Mouse (Mus musculus) forebrain, embryonic 13.5 days (tissue): ENCODE results near the gene Vps29. TPM values are rescaled to one million over a fixed set of nuclear protein-coding genes. Genes with fewer than 3 reads are reported as not detected.
A peak's percentile ranks its signal among the peaks of the same experiment; 100 is the strongest.

Experiments used
- ATAC-seq: fragments of 200-750 bp; cut with Nextera tagmentation; 2 replicates; pipeline ENCODE4 v1.8.0; 2017
- H3K27ac ChIP-seq: fragments of 300-500 bp; sonication (generic); 2 replicates; pipeline ENCODE4 v1.5.1; 2015; ENCODE audit warnings: inconsistent platforms, mild to moderate bottlenecking, moderate library complexity
- H3K27me3 ChIP-seq: fragments of 300-500 bp; sonication (generic); 2 replicates; pipeline ENCODE4 v1.6.1; 2015; ENCODE audit warnings: mild to moderate bottlenecking, inconsistent platforms
- H3K36me3 ChIP-seq: fragments of 300-500 bp; sonication (generic); 2 replicates; pipeline ENCODE4 v1.6.1; 2015; ENCODE audit warnings: mild to moderate bottlenecking, inconsistent platforms; ENCODE audit not compliant: poor library complexity, severe bottlenecking
- H3K4me1 ChIP-seq: fragments of 300-500 bp; sonication (generic); 2 replicates; pipeline ENCODE4 v1.6.1; 2015; ENCODE audit warnings: inconsistent platforms
- H3K4me2 ChIP-seq: fragments of 300-500 bp; sonication (generic); 2 replicates; pipeline ENCODE4 v1.6.1; 2015; ENCODE audit warnings: inconsistent platforms, mild to moderate bottlenecking, moderate library complexity
- H3K4me3 ChIP-seq: fragments of 300-500 bp; sonication (generic); 2 replicates; pipeline ENCODE4 v1.5.1; 2015; ENCODE audit warnings: mild to moderate bottlenecking, inconsistent platforms
- H3K9ac ChIP-seq: fragments of 300-500 bp; sonication (generic); 2 replicates; pipeline ENCODE4 v1.6.1; 2015; ENCODE audit warnings: mild to moderate bottlenecking, inconsistent platforms
- H3K9me3 ChIP-seq: fragments of 300-500 bp; sonication (generic); replicated peaks from 2 replicates; pipeline ENCODE4 v1.6.1; 2016; ENCODE audit warnings: inconsistent platforms
- WGBS: fragments of 180-500 bp; shearing (Covaris S2); methylation state at CpG from one replicate; pipeline ENCODE4 v1.1.7; 2015; 5-methylcytosine and 5-hydroxymethylcytosine counted together
- polyA plus RNA-seq: library from polyadenylated mRNA; unstranded; fragments of >200 nt; fragmentation: Nextera tagmentation; extraction: Ambion mirVana; gene quantifications from 2 replicates; pipeline ENCODE4 v1.2.1, GENCODE M21; 2015

Vps29 gene
- polyA plus RNA-seq, 1 experiment from 2014 or later: 236 TPM

DNA sequence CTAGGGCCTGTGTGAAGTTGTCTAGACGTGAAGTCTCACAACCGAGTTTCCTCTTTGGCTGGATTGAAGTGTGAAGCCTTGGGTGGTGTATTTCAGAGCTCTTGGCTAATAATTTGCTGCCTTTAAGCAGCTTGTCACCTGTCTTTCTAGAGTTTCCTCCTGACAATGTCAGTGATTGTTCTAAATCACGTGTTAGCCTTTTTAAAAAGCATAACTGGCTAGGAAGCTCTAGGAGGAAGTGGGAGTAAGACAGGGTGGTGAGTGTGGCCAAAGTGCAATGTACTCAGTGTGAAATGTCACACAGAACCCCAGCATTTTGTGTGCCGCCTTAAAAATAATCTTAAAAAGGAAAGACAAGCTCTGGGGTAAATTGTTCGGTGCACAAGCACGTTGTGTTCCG, 10.4 kb upstream of the Vps29 start:
- Histone ChIP-seq H3K36me3 (no peaks in the 10 kb centered on the region), H3K27ac (no peak overlapping the region), H3K9ac (0 out of 2 replicates have a peak overlapping the region, but pooled peaks have one; percentile 9), H3K4me1 (no peaks in the 10 kb centered on the region), H3K9me3 (no peaks in the 10 kb centered on the region), H3K27me3 (no peaks in the 10 kb centered on the region), H3K4me3 (no peak overlapping the region), H3K4me2 (no peak overlapping the region)
- no peak for ATAC-seq
- 59% methylated on average over 7 of the region's 7 CpGs for WGBS

- no peaks in the 10 kb centered on the region for H3K9me3 ChIP-seq
- H3K4me2 ChIP-seq: no peak overlapping the region
- WGBS: 9% methylated on average over 5 of the region's 5 CpGs
- H3K9ac ChIP-seq: no peak overlapping the region
- no peaks in the 10 kb centered on the region for H3K4me1 ChIP-seq
- H3K27ac ChIP-seq: no peak overlapping the region
- no peak overlapping the region for H3K4me3 ChIP-seq
- no peaks in the 10 kb centered on the region for H3K27me3 ChIP-seq
- no peaks in the 10 kb centered on the region for H3K36me3 ChIP-seq
- ATAC-seq: 0 out of 2 replicates have a peak, but pooled peaks have one; percentile 53
These were observed 9.9 kb upstream of the Vps29 start for GRCm38 (mm10) chr5:122344260-122344659.

- Histone ChIP-seq H3K9me3 (no peaks in the 10 kb centered on the region), H3K27ac (no peak overlapping the region), H3K4me3 (no peak overlapping the region), H3K36me3 (no peaks in the 10 kb centered on the region), H3K27me3 (no peaks in the 10 kb centered on the region), H3K4me1 (no peaks in the 10 kb centered on the region), H3K9ac (no peak overlapping the region), H3K4me2 (no peak overlapping the region)
- 76% methylated on average over 4 of the region's 4 CpGs for WGBS
- ATAC-seq: no peak
These were observed 8.4 kb upstream of the Vps29 start for GRCm38 (mm10) chr5:122345777-122346176.

DNA sequence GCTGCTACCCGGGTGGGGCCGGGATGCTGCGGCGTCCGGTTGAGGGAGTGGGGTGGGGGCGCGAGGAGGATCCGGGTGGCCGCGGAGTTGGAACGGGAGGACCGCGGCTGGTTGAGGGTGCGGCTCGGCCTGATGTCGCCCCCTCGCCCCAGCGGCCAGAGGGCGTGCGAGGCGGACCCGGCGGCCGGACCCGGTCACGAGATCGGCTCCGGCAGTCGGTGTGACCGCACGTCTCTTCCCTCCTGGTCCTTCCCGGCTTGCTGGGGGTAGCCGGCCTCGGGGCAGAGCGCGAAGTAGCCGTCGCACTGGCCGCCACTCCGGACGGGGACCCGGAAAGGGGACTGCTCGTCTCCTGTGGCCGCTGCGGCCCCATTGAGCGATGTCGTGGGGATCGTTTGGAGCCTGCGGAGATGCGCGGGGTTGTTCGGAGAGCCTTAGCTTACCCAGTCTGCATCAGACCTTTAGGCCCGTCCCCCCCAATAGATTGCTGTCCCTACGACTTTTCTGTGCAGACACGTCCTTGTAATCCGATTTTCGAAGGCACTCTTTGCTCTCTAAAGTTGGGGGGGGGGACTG, 411 bp downstream of the Vps29 start:
- under 1% methylated on average over 52 of the region's 57 CpGs for WGBS
- peak overlapping the region; percentile 82 for H3K4me2 ChIP-seq
- peaks cover 11% of the 10 kb centered on the region for H3K4me1 ChIP-seq
- no peaks in the 10 kb centered on the region for H3K27me3 ChIP-seq
- no peaks in the 10 kb centered on the region for H3K9me3 ChIP-seq
- peaks cover 22% of the 10 kb centered on the region for H3K36me3 ChIP-seq
- ATAC-seq: peak; percentile 34
- peak overlapping the region; percentile 97 for H3K4me3 ChIP-seq
- peak overlapping the region; percentile 94 for H3K9ac ChIP-seq
- peak overlapping the region; percentile 68 for H3K27ac ChIP-seq

GRCm38 (mm10) chr5:122371591-122372191, 17.5 kb downstream of the Vps29 start, which contains the start of gene Gpn3:
Gene Gpn3 (plus strand): TSS chr5:122371876.
- Histone ChIP-seq H3K27ac (peak within 1 kb of the TSS; percentile 98), H3K27me3 (no peaks in the 10 kb centered on the region), H3K36me3 (peaks cover 43% of the 10 kb centered on the region), H3K9ac (peak within 1 kb of the TSS; percentile 88), H3K9me3 (no peaks in the 10 kb centered on the region), H3K4me3 (peak within 1 kb of the TSS; percentile 80), H3K4me1 (peaks cover 27% of the 10 kb centered on the region), H3K4me2 (peak within 1 kb of the TSS; percentile 66)
- peak; percentile 76 for ATAC-seq
- 0% methylated on average over 34 of the region's 46 CpGs for WGBS

DNA sequence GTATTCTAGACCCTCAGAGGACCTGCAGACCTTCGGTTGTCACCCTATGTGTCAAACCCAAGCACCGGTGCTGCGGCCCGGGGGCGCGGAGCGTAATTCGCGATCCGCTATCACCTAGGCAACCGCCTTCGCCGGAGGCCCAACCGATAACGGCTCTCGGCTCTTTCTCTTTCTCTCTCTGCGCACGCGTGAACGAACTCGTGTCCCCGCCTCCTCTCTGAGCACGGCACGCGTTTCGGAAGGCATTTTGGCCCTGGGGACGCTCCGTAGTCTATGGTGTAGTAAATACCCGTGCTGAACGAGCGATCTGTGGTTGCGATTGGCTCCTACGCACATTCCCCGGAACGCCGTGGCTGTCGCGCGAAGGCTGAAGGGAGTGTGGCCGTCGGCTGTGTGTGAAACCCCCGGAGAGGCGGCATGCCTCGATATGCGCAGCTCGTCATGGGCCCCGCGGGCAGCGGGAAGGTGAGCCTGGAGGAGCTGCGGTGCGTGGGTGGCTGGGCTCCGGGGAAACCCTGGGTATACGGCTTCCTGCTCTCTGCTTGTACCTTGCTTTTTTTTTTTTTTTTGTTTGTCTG, 18.1 kb downstream of the Vps29 start, which contains the start of gene Fam216a:
Gene Fam216a (minus strand): TSS at position 173 of the 578 bp plus-strand sequence.
- peak within 1 kb of the TSS; percentile 80 for H3K4me3 ChIP-seq
- H3K36me3 ChIP-seq: peaks cover 43% of the 10 kb centered on the region
- no peaks in the 10 kb centered on the region for H3K27me3 ChIP-seq
- H3K4me2 ChIP-seq: peak within 1 kb of the TSS; percentile 66
- no peaks in the 10 kb centered on the region for H3K9me3 ChIP-seq
- peak within 1 kb of the TSS; percentile 98 for H3K27ac ChIP-seq
- H3K9ac ChIP-seq: peak within 1 kb of the TSS; percentile 88
- ATAC-seq: peak; percentile 94
- under 1% methylated on average over 53 of the region's 53 CpGs for WGBS
- H3K4me1 ChIP-seq: peaks cover 27% of the 10 kb centered on the region

- Histone ChIP-seq H3K27ac (peak overlapping the region; percentile 98), H3K36me3 (peaks cover 38% of the 10 kb centered on the region), H3K9ac (peak overlapping the region; percentile 88), H3K4me3 (peak overlapping the region; percentile 80), H3K4me2 (peak overlapping the region; percentile 66), H3K4me1 (peaks cover 27% of the 10 kb centered on the region), H3K9me3 (no peaks in the 10 kb centered on the region), H3K27me3 (no peaks in the 10 kb centered on the region)
- ATAC-seq: no peak
- WGBS: 7% methylated on average over 5 of the region's 5 CpGs
These were observed 18.7 kb downstream of the Vps29 start for GRCm38 (mm10) chr5:122372878-122373277.

GRCm38 (mm10) chr5:122377101-122377833, 23.1 kb downstream of the Vps29 start:
- no peak overlapping the region for H3K4me3 ChIP-seq
- peaks cover 63% of the 10 kb centered on the region for H3K36me3 ChIP-seq
- no peak overlapping the region for H3K4me2 ChIP-seq
- no peaks in the 10 kb centered on the region for H3K9me3 ChIP-seq
- no peak for ATAC-seq
- no peak overlapping the region for H3K27ac ChIP-seq
- H3K9ac ChIP-seq: no peak overlapping the region
- WGBS: 96% methylated on average over 4 of the region's 4 CpGs
- H3K27me3 ChIP-seq: no peaks in the 10 kb centered on the region
- H3K4me1 ChIP-seq: peaks cover 12% of the 10 kb centered on the region

DNA sequence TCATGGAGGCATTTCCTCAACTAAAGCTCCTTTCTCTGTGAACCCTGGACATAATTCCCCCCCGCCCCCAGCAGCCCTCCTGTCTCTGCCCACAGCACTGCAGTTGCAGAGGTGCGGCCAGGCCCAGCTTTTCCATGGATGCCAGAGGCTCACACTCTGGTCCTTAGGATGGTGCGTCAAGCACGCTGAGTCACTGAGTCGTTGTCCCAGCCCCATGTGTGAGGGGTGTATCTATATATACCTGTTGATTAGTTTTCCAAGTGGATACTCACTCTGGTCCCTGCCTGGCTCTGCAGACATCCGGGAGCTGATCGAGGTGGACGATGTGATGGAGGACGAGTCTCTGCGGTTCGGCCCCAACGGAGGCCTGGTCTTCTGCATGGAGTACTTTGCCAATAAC, 24.0 kb downstream of the Vps29 start:
- Histone ChIP-seq H3K36me3 (peaks cover 69% of the 10 kb centered on the region), H3K4me1 (peaks cover 7% of the 10 kb centered on the region), H3K27ac (no peak overlapping the region), H3K9me3 (no peaks in the 10 kb centered on the region), H3K9ac (no peak overlapping the region), H3K27me3 (no peaks in the 10 kb centered on the region), H3K4me3 (no peak overlapping the region), H3K4me2 (no peak overlapping the region)
- WGBS: 94% methylated on average over 12 of the region's 12 CpGs
- no peak for ATAC-seq

DNA sequence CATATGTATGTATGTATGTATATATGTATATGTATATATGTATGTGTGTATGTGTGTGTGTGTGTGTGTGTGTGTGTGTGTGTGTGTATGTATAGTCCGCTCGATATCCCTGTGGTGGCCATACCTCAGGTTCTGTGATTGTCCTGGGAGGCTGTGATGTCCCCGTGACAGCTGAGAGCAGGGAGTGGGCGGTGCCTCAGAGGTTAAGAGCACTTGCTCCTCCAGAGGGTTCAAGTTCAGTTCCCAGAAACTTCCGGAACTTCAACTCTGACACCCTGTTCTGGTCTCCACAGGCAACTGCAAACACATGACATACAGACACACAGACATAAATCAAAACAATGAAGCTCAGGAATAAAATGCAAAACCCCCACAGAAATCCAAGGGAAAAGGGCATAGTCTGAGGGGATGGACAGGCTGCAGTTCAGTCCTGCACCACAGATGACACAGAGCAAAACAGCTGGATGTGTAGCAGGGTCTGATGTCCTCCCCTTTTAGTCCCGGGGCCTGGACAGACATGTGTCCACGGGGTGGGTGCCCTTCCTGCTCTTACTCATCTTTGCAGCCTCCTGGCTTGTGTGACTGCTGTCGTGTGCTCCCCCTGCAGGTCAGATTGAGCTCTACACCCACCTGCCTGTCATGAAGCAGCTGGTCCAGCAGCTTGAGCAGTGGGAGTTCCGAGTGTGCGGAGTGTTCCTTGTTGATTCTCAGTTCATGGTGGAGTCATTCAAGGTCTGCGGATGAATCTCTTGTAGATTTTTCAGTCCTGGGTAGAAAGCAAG, 25.4 kb downstream of the Vps29 start:
- Histone ChIP-seq H3K9me3 (no peaks in the 10 kb centered on the region), H3K27me3 (no peaks in the 10 kb centered on the region), H3K9ac (no peak overlapping the region), H3K4me3 (no peak overlapping the region), H3K36me3 (peaks cover 61% of the 10 kb centered on the region), H3K27ac (no peak overlapping the region), H3K4me1 (no peaks in the 10 kb centered on the region), H3K4me2 (no peak overlapping the region)
- WGBS: 57% methylated on average over 11 of the region's 11 CpGs
- ATAC-seq: peak; percentile 55; the same call in 1 of the 2 replicates

- no peak for ATAC-seq
- Histone ChIP-seq H3K27ac (no peak overlapping the region), H3K36me3 (peaks cover 5% of the 10 kb centered on the region; the same call in 1 of the 2 replicates), H3K4me3 (no peak overlapping the region), H3K27me3 (no peaks in the 10 kb centered on the region), H3K9me3 (no peaks in the 10 kb centered on the region), H3K4me2 (no peak overlapping the region), H3K4me1 (peaks cover 11% of the 10 kb centered on the region), H3K9ac (no peak overlapping the region)
- WGBS: 87% methylated on average over 5 of the region's 5 CpGs
These were observed 35.8 kb downstream of the Vps29 start for GRCm38 (mm10) chr5:122390006-122390405.
